Mouse (Mus musculus): ENCODE data around the gene Bcl2a1d. TPM values are rescaled to one million over a fixed set of nuclear protein-coding genes. Genes with fewer than 3 reads are reported as not detected.

Gene Bcl2a1d
- 15.5 TPM for total RNA-seq (2023)

GRCm38 (mm10) chr9:88731728-88732127 is at the start of gene Bcl2a1d:
TSS of gene Bcl2a1d (minus strand) at chr9:88731914.

GRCm38 (mm10) chr9:88719989-88720537 is 11.7 kb downstream of the Bcl2a1d start, which contains the start of gene Mthfsl:
TSS of gene Mthfsl (minus strand) at chr9:88720296.

Other genes with a start within 250 kb of the Bcl2a1d start
- gene Syncrip, start 249.3 kb downstream of the Bcl2a1d start, total RNA-seq (2023): 99.0 TPM
- gene Zfp949, start 183.9 kb downstream of the Bcl2a1d start, total RNA-seq (2023): 14.0 TPM
- gene Trim43a, start 151.0 kb downstream of the Bcl2a1d start, total RNA-seq (2023): not detected
- 35.0 TPM for gene Mthfsl, start 11.6 kb downstream of the Bcl2a1d start, total RNA-seq (2023)
- not detected for gene Trim43c, start 107.2 kb upstream of the Bcl2a1d start, total RNA-seq (2023)
- 14.4 TPM for gene Bcl2a1a, start 225.0 kb upstream of the Bcl2a1d start, total RNA-seq (2023)